Mouse (Mus musculus): ENCODE results near the gene Relch.

Gene Relch

GRCm38 (mm10) chr1:105801252-105801651, 137.6 kb downstream of the Relch start:
- no peak for DNase-seq

- DNase-seq: no peak
These were observed 139.3 kb downstream of the Relch start for GRCm38 (mm10) chr1:105802941-105803340.

GRCm38 (mm10) chr1:105804285-105804684, 140.6 kb downstream of the Relch start:
- DNase-seq: no peak

All from layer of hippocampus, adult 9-11 months (tissue).